Mouse (Mus musculus) liver, embryonic 14.5 days (tissue): ENCODE results near the gene Map7.

Source experiments
- CTCF ChIP-seq: IDR thresholded peaks from 2 replicates; pipeline ENCODE4 v1.5.1; 2016; ENCODE audit warnings: antibody characterized with exemption, low read depth, control low read depth
- EP300 ChIP-seq: IDR thresholded peaks from 2 replicates; pipeline ENCODE4 v1.6.1; 2016; ENCODE audit warnings: antibody characterized with exemption, low read depth

GRCm38 (mm10) chr10:20184326-20184725, 36.1 kb downstream of the Map7 start:
- TF ChIP-seq CTCF, result no peak
- no peak for TF ChIP-seq EP300
